Mouse (Mus musculus) heart, postnatal 36 days (tissue): ENCODE results near the gene Adamts17. TPM values are rescaled to one million over a fixed set of nuclear protein-coding genes. Genes with fewer than 3 reads are reported as not detected.

ENCODE experiments used
- DNase-seq, 2 experiments: peaks; one replicate each; pipeline ENCODE4 v3.0.0; 2021 to 2022
- intact Hi-C: fragments of 180-260 bp; cut with DNase I; formaldehyde crosslinking; loops from one replicate; pipeline ENCODE4 v1.15.1; 2025
- total RNA-seq, 2 experiments: library from RNA; stranded (reverse); gene quantifications; 2 replicates each; pipeline ENCODE4 v1.2.3; 2021

Gene Adamts17
- total RNA-seq, 2 experiments from 2014 or later, result 1.3 to 1.5 TPM

GRCm38 (mm10) chr7:67051089-67051718 lies 211.7 kb downstream of the Adamts17 start:
- DNase-seq, result no peak
- intact Hi-C loops, result no loop called here

GRCm38 (mm10) chr7:67054876-67055275 lies 215.3 kb downstream of the Adamts17 start:
- no peak for DNase-seq
- intact Hi-C loops, result no loop called here

- intact Hi-C loops, result no loop called here
- DNase-seq, result no peak
Measured at GRCm38 (mm10) chr7:67055510-67055909, 216.0 kb downstream of the Adamts17 start.

DNA sequence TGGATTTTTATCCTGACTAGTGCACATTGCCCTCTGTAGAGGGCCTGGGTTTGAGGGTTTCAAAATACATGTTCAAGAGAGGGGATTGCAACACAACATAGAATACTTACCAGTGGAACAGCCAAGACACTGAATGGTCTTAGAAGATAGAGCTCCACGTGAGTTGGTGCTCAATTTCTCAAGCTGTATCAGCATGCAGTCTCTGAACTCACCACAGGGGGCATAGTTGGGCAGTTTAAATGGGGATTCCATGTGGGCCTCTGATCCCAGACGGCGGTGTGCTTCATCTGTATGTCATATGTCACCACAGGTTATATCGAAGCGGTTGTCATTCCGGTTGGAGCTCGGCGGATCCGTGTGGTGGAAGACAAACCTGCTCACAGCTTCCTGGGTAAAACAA lies 222.2 kb downstream of the Adamts17 start:
- DNase-seq, result peak in 1 of 2 experiments; percentile 52
- intact Hi-C loops, result loop anchor here (5.0 kb wide), 3 partner anchors 84 to 219 kb away; no protein-coding TSS in a partner anchor

DNA sequence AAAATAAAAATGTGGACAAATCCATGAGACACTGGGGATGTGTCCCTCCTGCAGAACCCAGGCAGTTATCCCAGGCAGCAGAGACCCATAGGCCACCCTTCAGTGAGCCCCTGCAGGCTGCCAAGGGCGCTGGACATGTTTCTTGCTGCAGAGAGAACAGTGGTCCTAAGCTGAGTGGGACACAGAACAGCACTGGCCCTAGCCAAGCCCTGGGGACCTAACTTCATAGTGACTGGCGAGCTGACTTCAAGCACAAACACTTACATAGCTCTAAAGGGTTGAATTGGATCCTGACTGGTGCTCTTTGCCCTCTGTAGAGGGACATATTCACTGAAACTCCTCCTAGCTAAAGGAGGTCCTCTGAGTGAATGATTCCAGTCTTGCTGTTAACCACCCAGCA lies 223.0 kb downstream of the Adamts17 start:
- no peak for DNase-seq
- intact Hi-C loops, result loop anchor here (5.0 kb wide), 3 partner anchors 85 to 220 kb away; no protein-coding TSS in a partner anchor

- DNase-seq, result peak in 1 of 2 experiments; percentile 31
- intact Hi-C loops, result loop anchor here (5.0 kb wide), 3 partner anchors 87 to 222 kb away; no protein-coding TSS in a partner anchor
Measured at GRCm38 (mm10) chr7:67064627-67065305, 225.2 kb downstream of the Adamts17 start.

DNA sequence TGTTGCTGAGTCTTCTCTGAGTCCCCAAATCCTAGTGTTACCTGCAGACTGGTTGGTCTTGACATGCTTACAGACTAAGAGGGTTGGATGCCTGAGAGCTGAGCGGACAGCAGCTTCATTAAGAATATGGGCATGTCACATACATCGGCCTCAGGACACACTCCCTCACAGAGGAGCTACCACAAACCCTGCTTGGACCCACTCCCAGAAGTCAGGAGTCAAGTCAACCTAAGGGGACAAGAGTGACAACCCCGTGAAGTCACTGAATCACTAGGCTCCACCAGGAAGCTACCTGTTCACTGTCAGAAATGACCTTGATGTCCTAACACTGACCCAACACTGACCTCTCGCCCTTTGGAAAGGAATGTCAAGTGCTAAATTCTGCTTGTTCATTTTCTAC lies 226.1 kb downstream of the Adamts17 start:
- DNase-seq, result no peak
- intact Hi-C loops, result no loop called here

GRCm38 (mm10) chr7:67072015-67072685 lies 232.6 kb downstream of the Adamts17 start:
- no peak for DNase-seq
- intact Hi-C loops, result no loop called here

GRCm38 (mm10) chr7:67082751-67083150 lies 243.2 kb downstream of the Adamts17 start:
- no peak for DNase-seq
- intact Hi-C loops, result no loop called here

GRCm38 (mm10) chr7:67087759-67088158 lies 248.2 kb downstream of the Adamts17 start:
- intact Hi-C loops, result no loop called here

DNA sequence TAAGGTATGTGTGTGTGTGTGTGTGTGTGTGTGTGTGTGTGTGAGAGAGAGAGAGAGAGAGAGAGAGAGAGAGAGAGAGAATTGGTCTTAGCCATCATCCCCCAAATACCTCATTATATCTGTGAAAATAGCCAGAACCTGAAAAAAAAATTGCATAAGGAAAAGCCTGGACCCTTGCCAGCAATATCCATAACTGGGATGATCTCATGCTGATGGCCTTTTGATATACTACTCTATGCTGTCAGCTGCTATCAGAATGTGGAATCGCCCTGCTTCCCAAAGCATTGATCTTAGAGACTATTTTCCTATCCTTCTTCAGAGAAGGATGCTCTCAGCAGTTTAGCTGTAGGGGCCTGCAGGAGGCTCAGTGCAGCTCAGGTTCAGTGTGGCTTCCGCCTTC lies 257.6 kb downstream of the Adamts17 start:
- no peak for DNase-seq
- intact Hi-C loops, result no loop called here

More at GRCm38 (mm10) chr7:67087759-67088158, 248.2 kb downstream of the Adamts17 start:
- no peak for DNase-seq

GRCm38 (mm10) chr7:67101418-67101973 lies 262.0 kb downstream of the Adamts17 start:
- intact Hi-C loops, result no loop called here
- no peak for DNase-seq

GRCm38 (mm10) chr7:67110551-67111159 lies 271.1 kb downstream of the Adamts17 start:
- intact Hi-C loops, result loop anchor here (5.0 kb wide), 1 partner anchor 268 kb away; no protein-coding TSS in a partner anchor
- DNase-seq, result no peak

DNA sequence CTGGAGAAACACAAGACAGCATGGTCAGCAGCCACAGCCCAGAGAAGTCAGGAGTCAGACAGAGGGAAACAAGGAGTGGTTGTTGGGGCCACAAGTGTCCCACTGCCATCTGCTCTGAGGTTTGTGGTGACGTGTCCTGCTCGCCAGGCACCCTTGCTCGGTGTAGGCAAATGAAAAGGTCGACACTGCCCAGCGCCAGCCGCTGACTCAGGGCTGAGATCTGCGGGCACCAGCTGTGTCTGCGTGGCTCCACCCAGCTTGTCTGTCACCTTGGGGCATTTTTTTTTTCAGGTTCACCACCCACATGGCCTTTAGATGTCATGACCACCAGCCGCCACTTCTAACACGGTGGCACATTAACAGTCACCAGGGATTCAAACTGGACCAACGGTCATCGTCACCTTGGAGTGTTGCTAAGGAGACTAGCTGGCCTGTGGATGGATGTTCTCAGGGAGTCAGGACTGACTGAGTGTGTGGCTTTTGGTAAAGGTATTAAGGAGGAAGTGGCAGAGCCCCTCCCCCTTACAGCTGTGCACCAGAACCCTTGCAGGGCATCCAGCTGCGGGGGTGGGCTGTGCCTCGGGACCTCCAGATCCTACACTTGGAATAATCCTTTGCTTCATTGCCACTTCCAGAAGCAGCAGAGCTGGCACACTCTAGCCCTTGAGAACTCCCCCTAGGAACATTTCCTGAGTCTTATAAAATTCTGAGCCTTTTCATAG lies 273.1 kb downstream of the Adamts17 start:
- intact Hi-C loops, result loop anchor here (5.0 kb wide), 1 partner anchor 270 kb away; no protein-coding TSS in a partner anchor
- no peak for DNase-seq

- no peak for DNase-seq
- intact Hi-C loops, result loop anchor here (5.0 kb wide), 1 partner anchor 272 kb away; no protein-coding TSS in a partner anchor
Measured at GRCm38 (mm10) chr7:67114056-67114455, 274.5 kb downstream of the Adamts17 start.

DNA sequence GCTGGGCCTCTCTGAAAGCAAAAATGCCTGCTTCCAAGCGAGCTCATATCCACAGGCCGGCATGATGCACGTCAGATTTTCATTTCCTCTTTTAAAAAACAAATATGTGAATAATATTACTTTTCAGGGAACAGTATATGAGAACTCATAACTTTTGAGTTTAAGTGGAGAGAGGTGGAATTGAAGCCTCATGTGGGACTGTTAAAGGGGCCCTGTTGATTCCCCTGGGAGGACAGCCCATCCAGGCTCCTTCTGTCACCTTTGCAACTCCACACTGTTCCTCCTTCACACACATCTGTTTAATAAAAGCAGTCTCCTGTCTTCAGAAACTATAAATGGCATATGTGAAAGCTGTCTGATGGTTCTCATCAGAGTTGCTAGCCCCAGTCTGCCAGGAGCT lies 275.5 kb downstream of the Adamts17 start:
- intact Hi-C loops, result no loop called here
- no peak for DNase-seq

DNA sequence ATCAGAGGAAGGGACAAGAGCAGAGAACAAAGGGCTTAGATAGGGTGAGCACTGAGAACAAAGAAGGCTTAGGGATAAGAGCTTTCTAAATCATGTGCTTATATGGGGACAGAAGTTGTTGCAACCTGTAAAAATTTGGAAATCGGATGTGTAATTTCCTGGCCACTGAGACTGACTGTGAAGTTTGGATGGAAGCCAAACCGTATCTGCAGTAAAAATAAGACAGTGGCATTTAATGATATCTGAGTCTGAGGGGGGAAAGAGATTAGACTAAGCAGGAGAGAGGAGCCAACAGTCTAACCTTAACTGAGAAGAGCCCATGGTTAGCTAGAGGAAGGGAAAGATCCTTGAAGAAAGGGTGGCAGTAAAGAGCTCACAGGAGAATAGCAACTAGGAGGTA lies 295.6 kb downstream of the Adamts17 start:
- intact Hi-C loops, result no loop called here
- DNase-seq, result no peak

DNA sequence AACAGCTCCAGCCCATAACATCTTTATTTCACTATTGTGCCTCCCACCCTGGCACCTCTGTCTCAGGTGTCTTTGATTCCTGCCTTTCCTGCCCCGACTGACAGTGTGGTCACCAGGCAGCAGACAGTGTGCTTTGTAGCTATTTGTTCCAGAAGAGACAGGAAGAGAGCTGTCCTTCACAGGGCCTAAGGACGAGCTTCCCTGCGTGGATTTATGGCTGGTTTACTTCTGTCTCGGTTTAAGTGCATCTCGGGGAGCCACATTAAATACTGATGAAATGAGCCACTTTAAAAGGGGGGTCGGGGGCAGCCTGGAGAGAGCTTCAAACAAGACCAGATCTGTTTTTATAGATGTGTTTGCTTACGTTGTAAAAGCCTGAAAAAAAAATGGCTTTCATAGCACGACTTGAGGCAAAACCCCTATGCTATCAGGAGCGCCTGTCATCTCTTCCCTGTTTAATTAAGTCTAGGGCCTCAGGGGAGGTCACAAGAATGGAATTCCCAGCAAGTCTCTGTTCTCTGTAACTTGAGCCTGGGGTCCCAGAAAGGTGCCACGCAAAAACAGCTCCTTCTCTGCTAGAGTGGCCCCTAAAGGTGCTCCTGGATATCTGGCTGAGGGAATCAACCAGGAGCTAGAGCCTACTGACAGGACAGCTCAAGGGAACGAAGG lies 302.9 kb downstream of the Adamts17 start:
- intact Hi-C loops, result no loop called here

GRCm38 (mm10) chr7:67145748-67146147 lies 306.2 kb downstream of the Adamts17 start:
- no peak for DNase-seq
- intact Hi-C loops, result no loop called here

More for the DNA sequence above, 302.9 kb downstream of the Adamts17 start:
- DNase-seq, result no peak
